Mouse (Mus musculus) heart, postnatal 14 days (tissue): ENCODE measurements around the gene Icam5. TPM values are rescaled to one million over a fixed set of nuclear protein-coding genes. Genes with fewer than 3 reads are reported as not detected.
"Not testable (repeated sequence)": the region's sequence is repeated elsewhere in the genome, so short reads cannot be mapped to it uniquely, and the experiment has no call there.

Experiments
- DNase-seq, 2 experiments: peaks; one replicate each; pipeline ENCODE4 v3.0.0; 2021 to 2022
- intact Hi-C: fragments of 180-260 bp; cut with DNase I; formaldehyde crosslinking; loops from one replicate; pipeline ENCODE4 v1.15.1; 2025
- long read RNA-seq, 2 experiments: library from polyadenylated mRNA; stranded (forward); transcript quantifications; one replicate each; pipeline ENCODE4 v2.0.0; 2021
- total RNA-seq, 2 experiments: library from RNA; stranded (reverse); gene quantifications; 2 replicates each; pipeline ENCODE4 v1.2.3; 2021

Icam5 gene
- total RNA-seq = under 1 TPM in 1 of 2 experiments, not detected in 1; 0.12 TPM
- long read RNA-seq, experiment 1 = 0 reads
- long read RNA-seq, experiment 2 = 0 reads

DNA sequence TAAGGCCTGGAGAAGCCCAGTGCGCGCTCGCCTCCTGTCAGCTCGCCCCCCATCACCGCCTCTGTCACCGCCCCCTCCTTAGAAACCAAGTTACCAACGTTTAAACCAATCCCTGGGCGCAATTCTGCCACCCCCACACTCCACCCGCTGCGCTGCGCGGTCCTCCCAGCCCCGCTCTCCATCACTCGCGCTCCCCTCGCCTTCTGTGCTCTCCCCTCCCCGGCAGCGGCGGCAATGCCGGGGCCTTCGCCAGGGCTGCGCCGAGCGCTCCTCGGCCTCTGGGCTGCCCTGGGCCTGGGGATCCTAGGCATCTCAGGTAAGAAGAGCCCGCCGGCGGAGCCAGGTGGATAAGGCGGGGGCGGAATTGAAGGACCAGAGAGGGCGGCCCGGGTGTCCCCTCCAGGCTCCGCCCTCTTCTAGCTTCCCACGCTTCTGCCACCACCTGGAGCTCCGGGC lies at the start of gene Icam5:
TSS of gene Icam5 (plus strand) at position 178 of the 456 bp plus-strand sequence.
- intact Hi-C loops = loop anchor here (2.0 to 5.0 kb wide), 2 partner anchors 60 to 105 kb away; partner anchors contain the start of genes Gm38431 and Raver1
- DNase-seq = peak in 1 of 2 experiments; percentile 35

DNA sequence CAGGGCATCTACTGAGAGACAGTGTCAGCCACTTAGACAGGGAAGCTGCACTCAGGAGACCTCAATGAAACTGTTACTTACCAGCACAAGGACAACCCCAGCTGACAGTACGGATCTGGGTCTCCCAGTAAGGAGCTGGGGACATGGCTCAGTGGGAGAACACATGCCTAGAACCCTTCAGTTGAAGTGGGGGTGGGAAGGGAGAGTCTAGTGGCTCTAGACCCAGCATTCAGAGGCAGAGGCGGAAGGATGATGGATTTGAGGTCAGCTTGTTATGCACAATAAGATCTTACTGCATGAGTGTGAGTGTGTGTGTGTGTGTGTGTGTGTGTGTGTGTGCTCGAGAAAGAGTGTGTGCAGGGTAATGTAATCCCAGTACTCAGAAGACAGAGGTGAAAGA lies 49.7 kb upstream of the Icam5 start:
- intact Hi-C loops = no loop called here
- DNase-seq = no peak

DNA sequence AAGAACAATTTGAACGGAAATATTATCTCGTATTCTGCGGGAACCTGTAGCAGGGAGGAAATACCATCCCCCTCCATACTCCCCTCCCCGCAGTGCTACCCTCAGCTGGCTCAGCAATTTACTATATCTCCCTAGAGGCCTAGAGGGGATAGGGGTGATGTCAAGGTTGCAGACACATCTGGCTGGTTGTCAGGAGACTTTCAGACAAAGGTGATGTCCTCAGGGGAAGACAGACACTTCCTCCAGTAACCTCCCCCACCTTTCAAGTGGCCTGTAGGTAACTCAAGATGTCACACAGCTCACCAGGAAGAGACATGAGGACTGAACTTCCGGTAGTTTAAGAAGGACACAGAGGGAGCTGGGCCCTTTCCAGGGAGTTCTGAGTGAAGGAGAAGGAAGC lies 48.7 kb upstream of the Icam5 start:
- intact Hi-C loops = no loop called here
- no peak for DNase-seq

DNA sequence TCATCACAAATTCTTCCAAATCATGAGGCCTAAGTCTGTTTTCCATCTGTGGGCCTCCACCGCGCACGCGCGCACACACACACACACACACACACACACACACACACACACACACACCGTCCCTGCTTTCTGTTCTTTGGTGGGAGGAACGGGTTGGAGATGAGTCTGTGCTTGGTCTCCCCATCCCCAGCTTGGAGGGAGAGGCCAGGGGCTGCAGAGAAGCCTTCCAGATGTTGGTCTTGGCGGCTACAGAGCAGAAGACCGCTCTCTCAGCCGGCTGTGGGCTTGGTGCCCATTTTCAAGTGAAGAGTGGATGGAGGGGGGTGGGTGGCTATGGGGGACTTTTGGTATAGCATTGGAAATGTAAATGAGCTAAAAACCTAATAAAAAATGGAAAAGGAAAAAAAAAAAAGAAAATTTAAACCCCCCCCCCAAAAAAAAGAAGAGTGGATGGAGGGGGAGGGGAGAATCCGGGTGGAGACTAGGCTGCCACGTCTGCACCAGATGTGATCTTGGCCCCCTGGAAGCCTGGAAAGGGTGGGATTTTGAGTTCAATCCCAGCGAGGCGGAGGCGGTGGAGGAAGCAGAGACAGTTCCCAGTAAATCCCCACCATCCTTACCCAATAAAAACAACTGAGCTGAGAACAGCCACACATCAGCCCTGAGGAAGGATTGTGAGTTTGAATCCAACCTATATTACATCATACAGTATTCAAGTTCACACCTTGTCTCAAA lies 44.8 kb upstream of the Icam5 start:
- intact Hi-C loops = no loop called here
- peak; percentile 72 to 73 for DNase-seq

DNA sequence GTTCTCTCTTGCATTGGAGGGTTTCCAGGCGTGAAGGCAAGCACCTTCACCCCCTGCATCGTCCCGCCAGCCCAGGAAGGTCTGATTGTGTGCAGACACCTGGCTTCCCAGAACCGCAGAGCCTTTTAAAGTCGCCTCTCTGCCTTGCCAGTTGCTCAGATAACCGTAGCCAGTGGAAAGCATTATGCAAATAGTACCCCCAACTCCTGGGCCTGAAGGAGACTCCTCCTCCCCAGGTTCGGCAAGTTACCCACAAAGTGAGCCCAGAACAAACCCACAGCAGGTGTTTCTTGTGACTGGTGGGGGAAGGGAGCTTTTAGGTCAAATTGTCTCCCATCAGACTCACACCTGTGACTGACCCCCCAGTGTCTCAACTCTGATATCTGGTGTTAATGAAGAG lies 43.9 kb upstream of the Icam5 start:
- DNase-seq = no peak
- intact Hi-C loops = no loop called here

DNA sequence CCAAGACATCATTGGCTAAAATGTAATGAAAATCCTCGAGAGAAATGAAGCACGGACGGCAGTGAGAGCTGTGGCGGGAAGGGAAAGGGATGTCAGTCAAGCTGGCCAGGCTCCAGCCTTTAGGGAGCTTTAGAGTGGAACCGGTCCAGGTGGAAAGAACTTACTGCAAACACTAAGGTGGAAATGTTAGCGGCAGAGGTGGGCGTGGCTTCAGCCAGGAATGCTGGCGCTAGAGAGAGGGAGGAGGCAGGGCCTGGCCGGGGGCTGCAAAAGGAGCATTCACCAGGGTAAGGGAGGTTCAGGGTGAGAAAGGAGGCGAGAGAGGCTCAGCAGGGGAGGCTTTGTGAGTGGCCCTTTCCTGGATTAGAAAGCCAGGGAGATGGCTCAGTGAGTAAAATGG lies 41.0 kb upstream of the Icam5 start:
- peak in 1 of 2 experiments; percentile 36 for DNase-seq
- intact Hi-C loops = no loop called here

DNA sequence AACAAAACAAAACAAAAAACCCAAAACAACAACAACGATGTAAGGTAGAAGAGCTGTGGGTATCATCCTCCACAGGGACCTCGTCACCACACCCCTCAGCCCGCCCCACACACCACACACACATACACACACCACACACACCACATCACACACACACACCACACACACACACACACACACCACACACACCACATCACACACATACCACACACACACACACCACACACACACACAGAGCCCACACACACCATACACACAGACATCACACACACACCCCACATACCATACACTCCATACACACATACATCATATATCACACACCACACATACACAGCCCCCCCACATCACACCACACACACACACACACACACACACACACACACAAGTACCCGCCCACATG lies 40.3 kb upstream of the Icam5 start:
- no peak for DNase-seq
- intact Hi-C loops = no loop called here

DNA sequence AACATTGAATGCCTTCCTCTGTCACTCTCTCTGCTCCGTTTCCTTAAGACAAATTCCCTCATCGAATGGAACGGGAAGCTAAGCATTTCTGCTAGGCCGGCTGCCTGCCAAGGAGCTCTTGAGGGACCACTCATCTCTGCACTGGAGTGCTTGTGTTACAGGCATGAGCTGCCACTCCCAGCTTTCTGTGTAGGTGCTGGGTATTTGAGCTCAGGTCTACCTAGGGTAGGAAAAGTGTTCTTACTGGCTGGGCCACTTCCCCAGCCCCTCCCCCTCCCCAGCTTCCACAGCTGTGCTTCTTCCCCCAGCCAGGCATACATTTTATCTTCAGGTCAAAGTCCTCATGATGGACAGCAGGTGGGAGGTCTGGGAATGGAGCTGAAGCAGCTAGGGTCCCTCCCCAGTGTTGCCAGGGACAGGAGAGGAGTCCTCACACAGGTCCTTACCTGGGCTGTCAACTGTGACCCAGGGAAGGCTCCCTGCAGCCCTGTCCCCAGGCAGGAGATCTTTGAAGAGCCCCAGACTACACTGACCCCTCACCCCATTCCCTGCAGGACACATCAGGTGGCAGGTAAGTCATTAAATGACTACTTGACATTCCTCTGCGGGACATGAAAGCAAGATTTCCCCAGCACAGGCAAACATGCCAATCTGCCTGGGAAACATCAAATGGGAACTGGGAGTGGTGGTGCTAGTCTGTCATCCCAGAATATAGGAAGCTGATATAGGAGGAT lies 38.5 kb upstream of the Icam5 start:
- intact Hi-C loops = no loop called here
- no peak for DNase-seq

DNA sequence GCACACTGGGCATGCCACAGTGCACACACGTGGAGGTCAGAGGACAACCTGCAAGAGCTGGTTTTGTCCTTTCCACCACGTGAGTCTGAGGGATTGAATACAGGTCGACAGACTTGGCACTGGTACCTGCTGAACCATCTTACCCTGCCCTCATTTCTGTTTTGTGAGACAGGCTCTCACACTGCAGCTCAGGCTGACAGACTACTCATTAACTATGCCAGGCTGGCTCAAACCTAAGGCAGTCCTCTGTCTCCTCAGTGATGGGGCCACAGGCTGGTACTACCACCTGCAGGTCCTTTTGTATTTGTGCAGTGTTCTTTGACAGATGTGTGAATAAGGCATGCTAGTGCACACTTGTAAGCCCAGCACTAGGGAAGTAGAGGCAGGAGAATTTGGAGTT lies 36.8 kb upstream of the Icam5 start:
- intact Hi-C loops = loop anchor here (5.0 kb wide), 2 partner anchors 43 to 78 kb away; no protein-coding TSS in a partner anchor
- DNase-seq = no peak

DNA sequence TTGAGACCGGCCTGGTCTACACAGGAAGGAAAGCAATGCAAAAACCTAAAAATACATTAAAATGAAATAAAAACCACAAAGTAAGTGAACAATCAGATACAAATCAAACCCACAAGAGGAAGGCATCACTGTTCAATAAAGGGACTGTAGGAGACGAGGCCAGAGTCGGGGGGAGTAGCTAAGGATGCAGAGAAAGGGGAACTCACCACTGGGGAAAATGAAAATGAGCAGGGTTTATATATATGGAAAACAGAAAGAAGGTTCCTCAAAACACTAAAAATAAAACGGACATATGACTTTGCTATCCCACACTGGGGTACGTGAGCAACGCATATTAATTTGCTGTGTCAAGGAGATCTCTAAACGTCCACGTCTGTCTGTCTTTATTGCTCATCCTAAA lies 34.8 kb upstream of the Icam5 start:
- intact Hi-C loops = loop anchor here (5.0 kb wide), 2 partner anchors 45 to 80 kb away; no protein-coding TSS in a partner anchor
- no peak for DNase-seq

DNA sequence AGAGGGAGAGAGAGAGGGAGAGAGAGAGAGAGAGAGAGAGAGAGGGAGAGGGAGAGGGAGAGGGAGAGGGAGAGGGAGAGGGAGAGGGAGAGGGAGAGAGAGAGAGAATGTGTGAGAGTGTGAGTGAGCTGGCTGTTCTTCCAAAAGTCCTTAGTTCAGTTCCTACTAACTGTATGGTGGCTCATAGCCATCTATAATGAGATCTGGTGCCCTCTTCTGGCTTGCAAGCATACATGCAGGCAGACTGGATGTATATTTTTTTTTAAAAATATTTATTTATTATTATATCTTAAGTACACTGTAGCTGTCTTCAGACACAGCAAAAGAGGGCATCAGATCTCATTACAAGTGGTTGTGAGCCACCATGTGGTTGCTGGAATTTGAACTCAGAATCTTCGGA lies 33.5 kb upstream of the Icam5 start:
- not testable (repeated sequence) for DNase-seq
- intact Hi-C loops = loop anchor here (5.0 kb wide), 2 partner anchors 46 to 81 kb away; no protein-coding TSS in a partner anchor

DNA sequence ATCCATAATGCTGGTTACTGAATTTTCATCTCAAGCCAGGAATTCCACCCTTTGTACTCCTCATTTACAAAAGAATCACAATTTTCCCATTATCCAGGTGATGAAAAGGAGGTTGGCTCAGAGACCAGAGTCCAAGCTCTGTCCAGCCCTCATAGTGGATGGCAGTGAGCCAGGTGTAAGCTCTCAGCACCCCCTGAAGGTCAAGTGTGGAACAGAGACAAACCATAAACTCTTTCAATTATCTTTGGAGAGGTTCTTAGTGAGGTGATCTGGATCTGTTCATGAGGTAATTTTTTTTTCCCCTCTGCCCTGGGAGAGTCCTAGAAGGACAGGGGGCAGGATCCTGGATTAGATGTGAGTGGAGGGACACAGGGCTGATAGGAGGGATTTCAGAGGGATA lies 31.1 kb upstream of the Icam5 start:
- peak in 1 of 2 experiments; percentile 46 for DNase-seq
- intact Hi-C loops = loop anchor here (10.0 kb wide), 1 partner anchor 134 kb away; the partner anchor contains the start of gene Tyk2

DNA sequence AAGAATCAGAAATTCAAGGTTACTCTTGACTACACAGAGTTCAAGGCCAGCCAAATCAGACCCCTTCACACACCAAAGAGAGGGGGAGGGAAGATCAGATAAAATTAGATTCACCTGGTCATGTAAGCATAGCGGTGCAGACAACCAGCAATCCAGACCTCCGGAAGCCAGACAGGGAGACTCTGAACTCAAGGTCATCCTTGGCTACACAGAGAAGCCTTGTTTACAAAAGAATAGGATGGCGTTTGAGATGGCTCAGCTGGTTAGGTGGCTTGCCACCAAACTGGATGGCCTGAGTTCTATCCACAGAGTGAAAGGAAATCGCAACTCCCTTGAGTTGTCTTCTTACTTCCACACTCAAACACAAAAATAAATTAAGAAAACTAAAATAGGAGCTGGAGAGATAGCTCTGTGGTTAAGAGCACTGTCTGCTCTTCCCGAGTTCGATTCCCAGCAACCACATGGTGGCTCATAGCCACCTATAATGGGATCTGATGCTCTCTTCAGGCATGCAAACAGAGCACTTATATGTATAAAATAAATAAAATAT lies 30.1 kb upstream of the Icam5 start:
- DNase-seq = peak in 1 of 2 experiments; percentile 35
- intact Hi-C loops = loop anchor here (2.0 to 10.0 kb wide), 3 partner anchors 27 to 133 kb away; partner anchors contain the start of genes Eif3g, Icam4 and Tyk2

DNA sequence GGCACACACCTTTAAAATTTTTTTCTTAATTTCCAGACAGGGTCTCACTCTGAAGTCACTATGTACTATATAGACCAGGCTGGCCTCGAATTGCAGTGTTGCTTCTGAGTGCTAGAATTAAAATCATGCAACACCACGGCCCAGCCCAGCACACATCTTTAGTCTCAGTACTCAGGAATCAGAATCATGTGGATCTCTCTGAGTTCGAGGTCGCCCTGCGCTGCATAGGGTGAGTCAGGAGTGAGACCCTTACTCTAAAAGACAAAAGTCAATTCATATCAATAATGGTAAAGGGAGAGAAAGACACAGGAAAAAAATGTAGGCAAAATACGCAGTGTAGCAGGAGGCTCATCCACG lies 29.6 kb upstream of the Icam5 start:
- intact Hi-C loops = loop anchor here (2.0 to 10.0 kb wide), 3 partner anchors 27 to 133 kb away; partner anchors contain the start of genes Eif3g, Icam4 and Tyk2
- no peak for DNase-seq

DNA sequence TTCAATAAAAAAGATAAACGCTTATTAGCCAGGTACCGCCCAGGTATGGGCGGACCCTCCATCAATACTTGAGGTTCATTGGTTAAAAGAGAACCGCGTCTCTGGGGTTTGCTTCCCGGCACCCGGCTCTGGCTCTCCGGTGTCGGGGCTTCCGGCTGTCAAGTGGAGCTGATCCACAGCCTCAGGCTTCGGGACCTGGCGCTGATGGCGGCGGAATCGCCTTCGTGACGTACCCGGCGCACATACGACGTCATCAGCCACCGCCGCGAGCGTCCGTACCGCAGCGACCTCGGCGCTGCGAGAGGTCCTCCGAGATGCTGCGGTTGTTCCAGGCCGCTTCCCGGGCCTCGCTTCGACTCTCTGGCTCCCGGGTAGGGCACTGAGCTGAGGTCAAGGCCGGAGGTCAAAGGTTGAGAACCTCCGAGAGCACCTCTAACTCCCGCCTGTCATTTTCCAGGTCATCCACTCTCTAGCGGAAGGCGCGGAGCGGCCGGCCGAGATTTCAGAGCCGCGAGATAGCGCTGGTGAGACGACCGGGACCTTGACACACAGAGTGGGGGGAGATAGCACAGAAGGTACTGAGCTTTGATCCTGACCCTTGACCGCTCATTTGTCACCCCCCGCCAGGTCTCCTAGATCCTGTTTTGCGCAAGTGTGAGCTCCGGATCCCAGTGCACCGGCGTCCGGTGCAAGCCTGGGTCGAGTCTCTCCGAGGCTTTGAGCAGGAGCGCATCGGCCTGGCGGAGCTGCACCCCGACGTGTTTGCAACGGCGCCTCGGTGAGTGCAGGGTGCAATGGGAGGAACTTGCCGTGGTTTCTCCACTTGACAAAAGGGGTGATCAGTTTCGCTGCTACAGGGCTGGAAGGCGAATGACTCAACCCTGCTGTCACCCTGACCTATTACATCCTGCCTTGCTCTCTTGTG lies 29.0 kb upstream of the Icam5 start, which contains the start of gene Mrpl4:
TSS of gene Mrpl4 (plus strand) at position 112 of the 925 bp plus-strand sequence.
- intact Hi-C loops = loop anchor here (2.0 to 10.0 kb wide), 3 partner anchors 26 to 132 kb away; partner anchors contain the start of genes Eif3g, Icam4 and Tyk2
- peak; percentile 87 to 95 for DNase-seq

DNA sequence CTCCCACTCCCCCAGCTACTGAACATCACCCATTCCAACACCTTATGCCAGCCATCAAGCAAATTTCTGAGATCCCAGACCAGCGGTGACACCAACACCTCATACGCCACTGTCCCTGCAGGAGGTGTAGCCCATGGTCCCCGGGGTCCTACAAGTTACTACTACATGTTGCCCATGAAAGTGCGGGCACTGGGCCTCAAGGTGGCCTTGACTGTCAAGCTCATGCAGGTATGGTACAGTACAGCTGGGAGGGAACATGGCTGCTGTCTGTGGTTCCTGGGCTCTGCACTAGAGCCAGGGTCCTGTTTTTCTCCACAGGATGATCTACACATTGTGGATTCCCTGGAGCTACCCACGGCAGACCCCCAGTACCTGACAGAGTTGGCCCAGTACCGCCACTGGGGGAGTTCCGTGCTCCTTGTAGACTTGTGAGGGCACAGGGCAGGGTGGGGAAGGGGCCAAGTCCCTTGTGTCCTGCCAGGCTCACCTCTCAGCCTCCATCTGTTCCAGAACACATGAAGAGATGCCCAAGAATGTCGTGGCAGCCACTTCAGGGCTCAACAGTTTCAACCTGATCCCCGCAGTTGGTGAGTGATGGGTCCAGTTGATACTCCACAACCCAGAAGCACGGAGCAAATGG lies 24.4 kb upstream of the Icam5 start:
- no peak for DNase-seq
- intact Hi-C loops = loop anchor here (10.0 kb wide), 1 partner anchor 127 kb away; the partner anchor contains the start of gene Tyk2

DNA sequence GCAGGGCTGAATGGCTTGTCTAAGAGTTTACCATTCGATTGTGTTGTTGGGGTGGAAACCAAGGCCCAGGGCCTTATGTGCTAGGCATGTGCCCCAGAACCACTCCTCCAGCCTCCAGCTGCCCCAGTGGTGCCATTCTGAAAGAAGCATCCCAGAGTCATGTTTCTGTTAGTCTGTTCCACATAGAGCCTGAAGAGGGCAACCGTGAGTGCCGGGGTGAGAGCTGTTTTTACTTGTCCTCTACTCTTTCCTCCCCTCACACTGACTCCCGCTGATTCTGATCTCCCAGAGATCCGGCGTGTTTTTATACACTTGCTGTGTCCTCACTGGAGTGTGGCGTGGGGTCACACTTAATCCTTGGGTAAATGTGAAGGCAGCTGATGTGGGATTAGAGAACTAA lies 23.9 kb upstream of the Icam5 start:
- intact Hi-C loops = loop anchor here (10.0 kb wide), 1 partner anchor 127 kb away; the partner anchor contains the start of gene Tyk2
- no peak for DNase-seq

DNA sequence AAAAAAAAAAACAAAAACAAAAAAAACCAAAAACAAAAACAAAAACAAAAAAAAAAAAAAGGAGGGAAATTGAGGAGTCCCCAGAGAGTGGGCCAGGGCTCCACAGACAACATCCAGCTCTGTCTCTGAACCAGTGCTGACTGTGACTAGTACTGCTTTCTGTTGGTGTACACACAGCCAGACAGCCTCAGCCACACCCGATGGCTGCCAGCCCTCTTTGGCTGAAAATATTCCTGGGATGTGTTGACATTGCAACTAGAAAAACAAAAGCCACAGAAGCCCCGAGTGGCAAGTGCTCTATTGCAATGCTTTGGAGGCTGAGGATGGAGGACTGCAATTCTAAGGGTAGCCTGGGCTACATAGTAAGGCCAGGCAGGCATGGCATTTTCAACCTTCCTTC lies 21.5 kb upstream of the Icam5 start:
- peak in 1 of 2 experiments; percentile 31 for DNase-seq
- intact Hi-C loops = no loop called here
